Mouse (Mus musculus) ES-Bruce4 (cell line): Measurements from ENCODE around the gene Wdr25.

Experiments
- CTCF ChIP-seq: IDR thresholded peaks from one replicate; pipeline ENCODE4 v1.8.1; 2011; ENCODE audit warnings: low read depth, low read length
- EP300 ChIP-seq: IDR thresholded peaks from 2 replicates; pipeline ENCODE4 v1.6.1; 2011; ENCODE audit warnings: low read depth, low read length; ENCODE audit not compliant: insufficient read depth
- POLR2A ChIP-seq: IDR thresholded peaks from one replicate; pipeline ENCODE4 v1.8.1; 2011; ENCODE audit warnings: low read length; ENCODE audit not compliant: insufficient read depth

DNA sequence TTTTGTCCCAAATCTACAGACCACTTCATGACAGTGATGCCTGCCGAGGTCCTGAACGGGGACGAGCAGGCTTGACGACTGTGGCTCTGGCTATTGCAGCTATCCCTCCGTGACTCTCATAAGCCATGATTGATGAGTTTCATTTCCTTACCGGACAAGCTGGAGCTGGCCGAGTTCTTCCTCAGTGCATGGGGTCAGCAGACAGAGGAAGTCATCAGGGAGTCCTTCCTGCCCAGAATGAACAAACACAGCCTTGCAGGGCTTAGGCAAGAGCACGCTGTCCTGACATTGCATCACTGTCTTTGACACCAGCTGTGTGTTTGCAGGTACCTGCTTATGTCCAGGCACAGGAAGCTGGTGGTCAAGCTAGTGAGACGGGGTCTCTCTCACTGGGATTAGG is 97.0 kb downstream of the Wdr25 start:
- TF ChIP-seq CTCF: no peak
- TF ChIP-seq POLR2A: no peak
- no peak for TF ChIP-seq EP300
